Mouse (Mus musculus): ENCODE measurements around the gene Aldh3a2. TPM values are rescaled to one million over a fixed set of nuclear protein-coding genes. Genes with fewer than 3 reads are reported as not detected.

Gene Aldh3a2
- polyA plus RNA-seq, 1 experiment from 2014 or later, result 49.7 TPM

GRCm38 (mm10) chr11:61296556-61296955 lies 29.3 kb upstream of the Aldh3a2 start:
- no peaks in the 10 kb centered on the region for H3K27me3 ChIP-seq
- CTCF ChIA-PET, result no interaction called here
- DNase-seq (ENCODE audit: low read depth, low spot score), result no peak
- ATAC-seq, result no peak
- in situ Hi-C loops (cut with MboI; ENCODE audit: low pct_unique_long_range_greater_than_20kb), result no loop called here
- no peak for TF ChIP-seq CTCF (IDR thresholded peaks at IDR 0.05)
- POLR2A ChIA-PET, result no interaction called here

DNA sequence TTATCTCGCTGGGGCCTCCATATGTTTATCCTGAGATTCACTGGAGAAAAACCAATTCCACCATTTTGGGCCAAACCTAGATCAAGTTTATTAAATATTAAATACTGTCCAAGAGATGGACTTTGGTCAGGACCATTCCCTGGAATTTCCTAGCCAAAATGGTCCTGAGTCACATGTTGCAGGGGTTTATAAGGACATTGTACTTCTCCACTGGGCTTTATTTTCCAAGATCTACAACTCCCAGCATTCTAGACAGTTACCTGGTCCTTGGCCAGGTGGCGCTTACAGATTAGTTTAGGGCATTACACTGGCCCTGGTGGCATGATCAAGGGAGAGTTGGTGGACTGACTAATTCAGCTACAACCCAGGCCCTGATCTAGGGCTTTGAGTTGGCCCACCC lies 28.3 kb upstream of the Aldh3a2 start:
- ATAC-seq (no peak), DNase-seq (ENCODE audit: low read depth, low spot score) (no peak)
- TF ChIP-seq CTCF (IDR thresholded peaks at IDR 0.05), result no peak
- ChIA-PET CTCF (no interaction called here), POLR2A (no interaction called here)
- in situ Hi-C loops (cut with MboI; ENCODE audit: low pct_unique_long_range_greater_than_20kb), result no loop called here
- no peaks in the 10 kb centered on the region for H3K27me3 ChIP-seq

DNA sequence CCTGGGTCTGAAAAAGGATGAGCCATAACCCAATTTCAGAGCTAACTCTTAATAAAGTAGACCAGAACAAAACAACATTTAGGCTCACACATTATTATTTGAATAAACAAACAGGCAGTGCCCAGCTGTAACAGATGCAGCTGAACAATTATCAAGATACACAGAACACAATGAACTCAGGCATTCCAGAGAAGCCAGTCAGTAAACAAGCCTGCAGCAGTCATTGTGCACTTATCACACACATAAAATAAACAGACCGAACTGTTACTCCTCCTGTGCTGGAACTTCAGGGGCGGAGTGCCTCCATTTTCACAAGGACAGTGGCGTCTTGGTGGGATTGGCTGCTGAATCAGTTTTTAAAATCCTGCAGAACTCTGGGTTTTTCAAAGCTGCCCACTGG lies 27.2 kb upstream of the Aldh3a2 start:
- ChIA-PET POLR2A (no interaction called here), CTCF (no interaction called here)
- no peaks in the 10 kb centered on the region for H3K27me3 ChIP-seq
- ATAC-seq (no peak), DNase-seq (ENCODE audit: low read depth, low spot score) (no peak)
- in situ Hi-C loops (cut with MboI; ENCODE audit: low pct_unique_long_range_greater_than_20kb), result no loop called here
- TF ChIP-seq CTCF (IDR thresholded peaks at IDR 0.05), result no peak

DNA sequence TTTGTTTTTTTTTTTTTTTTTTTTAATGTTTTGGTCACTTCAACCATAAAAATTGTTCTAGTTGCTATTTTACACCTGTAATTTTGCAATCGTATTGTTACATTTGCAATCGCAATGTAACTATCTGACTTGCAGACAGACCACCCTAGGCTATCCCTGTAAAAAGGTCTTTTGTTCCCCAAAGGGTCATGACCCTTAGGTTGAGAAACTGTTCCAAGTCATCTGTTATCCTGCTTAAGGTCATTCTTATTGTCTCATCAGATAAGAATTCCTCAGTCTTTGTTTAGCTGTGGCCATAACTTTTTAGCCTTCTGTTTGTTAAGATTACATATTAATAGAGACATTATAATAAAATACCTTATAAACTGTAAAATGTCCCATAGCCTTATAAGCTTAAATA lies 26.0 kb upstream of the Aldh3a2 start:
- CTCF ChIA-PET, result interaction anchor here (0.7 kb wide), 1 partner anchor 61 kb away, joined by 3 read pairs; no protein-coding TSS in a partner anchor
- ATAC-seq (no peak), DNase-seq (ENCODE audit: low read depth, low spot score) (no peak)
- H3K27me3 ChIP-seq, result no peaks in the 10 kb centered on the region
- in situ Hi-C loops (cut with MboI; ENCODE audit: low pct_unique_long_range_greater_than_20kb), result no loop called here
- TF ChIP-seq CTCF (IDR thresholded peaks at IDR 0.05), result no peak
- POLR2A ChIA-PET, result interaction anchor here (0.6 kb wide), 1 partner anchor 15 kb away, joined by 5 read pairs; no protein-coding TSS in a partner anchor

- POLR2A ChIA-PET, result no interaction called here
- in situ Hi-C loops (cut with MboI; ENCODE audit: low pct_unique_long_range_greater_than_20kb), result no loop called here
- DNase-seq (ENCODE audit: low read depth, low spot score) (no peak), ATAC-seq (no peak)
- CTCF ChIA-PET, result no interaction called here
- no peak for TF ChIP-seq CTCF (IDR thresholded peaks at IDR 0.05)
- no peaks in the 10 kb centered on the region for H3K27me3 ChIP-seq
Observed at GRCm38 (mm10) chr11:61284323-61284722, 17.1 kb upstream of the Aldh3a2 start.

GRCm38 (mm10) chr11:61283414-61284049 lies 16.3 kb upstream of the Aldh3a2 start:
- ChIA-PET CTCF (interaction anchor here (0.8 kb wide), 1 partner anchor 24 kb away, joined by 3 read pairs; no protein-coding TSS in a partner anchor), POLR2A (no interaction called here)
- no peaks in the 10 kb centered on the region for H3K27me3 ChIP-seq
- ATAC-seq (no peak), DNase-seq (ENCODE audit: low read depth, low spot score) (no peak)
- TF ChIP-seq CTCF (IDR thresholded peaks at IDR 0.05), result no peak
- in situ Hi-C loops (cut with MboI; ENCODE audit: low pct_unique_long_range_greater_than_20kb), result no loop called here

DNA sequence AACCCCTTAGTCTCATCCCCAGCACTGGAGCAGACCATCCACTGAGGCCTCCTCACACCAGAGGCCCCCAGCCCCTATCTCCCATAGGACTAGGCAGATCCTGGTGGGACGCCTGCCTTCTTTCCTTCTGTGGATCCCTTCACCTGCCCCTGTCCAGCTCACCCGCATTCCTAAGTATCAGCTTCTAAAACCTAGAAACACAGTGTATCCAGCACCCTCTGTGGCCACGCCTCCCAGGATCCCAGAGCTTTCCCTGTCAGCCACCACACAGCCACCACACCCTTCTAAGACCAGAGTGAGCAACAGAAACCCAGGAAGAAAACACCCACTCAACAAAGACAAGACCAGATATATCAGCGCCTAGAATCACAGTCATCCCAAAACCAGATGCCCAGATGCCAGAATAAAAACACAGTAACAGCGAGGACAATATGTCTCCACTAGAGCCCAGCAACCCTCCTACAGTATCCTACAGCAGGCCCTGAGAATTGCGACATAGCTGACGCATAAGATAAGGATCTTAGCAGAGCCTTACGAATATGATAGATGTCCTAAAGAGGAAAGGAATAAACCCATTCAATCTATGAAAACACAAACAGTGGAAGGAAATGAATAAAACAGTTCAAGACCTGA lies 11.3 kb upstream of the Aldh3a2 start:
- no peaks in the 10 kb centered on the region for H3K27me3 ChIP-seq
- no peak for DNase-seq (ENCODE audit: low read depth, low spot score)
- in situ Hi-C loops (cut with MboI; ENCODE audit: low pct_unique_long_range_greater_than_20kb), result no loop called here
- ATAC-seq, result no peak
- POLR2A ChIA-PET, result interaction anchor here (0.5 kb wide), 1 partner anchor 15 kb away, joined by 5 read pairs; no protein-coding TSS in a partner anchor
- no peak for TF ChIP-seq CTCF (IDR thresholded peaks at IDR 0.05)
- CTCF ChIA-PET, result no interaction called here

DNA sequence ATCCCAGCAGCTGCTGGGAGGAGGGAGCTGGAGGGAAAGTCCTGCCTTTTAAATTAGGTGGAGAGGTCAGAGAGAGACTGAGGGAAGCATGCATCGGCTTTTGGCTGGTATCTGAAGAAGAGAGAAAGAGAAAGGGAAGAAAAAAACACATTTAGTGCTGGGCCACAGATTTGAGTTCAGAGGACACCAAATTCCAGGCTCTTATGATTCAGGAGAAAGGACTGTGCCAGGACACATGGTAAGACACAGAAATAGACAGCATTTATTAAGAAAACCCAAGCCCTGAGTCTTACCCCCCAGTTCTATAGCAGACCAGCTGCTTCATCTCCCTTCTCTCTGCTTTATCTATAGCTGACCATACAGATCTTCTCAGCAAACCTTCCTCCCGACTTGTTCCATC lies 10.7 kb upstream of the Aldh3a2 start:
- ChIA-PET POLR2A (interaction anchor here (0.9 kb wide), 1 partner anchor 8 kb away, joined by 3 read pairs; no protein-coding TSS in a partner anchor), CTCF (no interaction called here)
- no peaks in the 10 kb centered on the region for H3K27me3 ChIP-seq
- DNase-seq (ENCODE audit: low read depth, low spot score), result no peak
- in situ Hi-C loops (cut with MboI; ENCODE audit: low pct_unique_long_range_greater_than_20kb), result no loop called here
- TF ChIP-seq CTCF (IDR thresholded peaks at IDR 0.05), result no peak
- ATAC-seq, result no peak

- no peak for DNase-seq (ENCODE audit: low read depth, low spot score)
- no peak for ATAC-seq
- H3K27me3 ChIP-seq, result no peaks in the 10 kb centered on the region
- CTCF ChIA-PET, result no interaction called here
- TF ChIP-seq CTCF (IDR thresholded peaks at IDR 0.05), result no peak
- POLR2A ChIA-PET, result no interaction called here
- in situ Hi-C loops (cut with MboI; ENCODE audit: low pct_unique_long_range_greater_than_20kb), result no loop called here
Observed at GRCm38 (mm10) chr11:61276482-61276881, 9.2 kb upstream of the Aldh3a2 start.

DNA sequence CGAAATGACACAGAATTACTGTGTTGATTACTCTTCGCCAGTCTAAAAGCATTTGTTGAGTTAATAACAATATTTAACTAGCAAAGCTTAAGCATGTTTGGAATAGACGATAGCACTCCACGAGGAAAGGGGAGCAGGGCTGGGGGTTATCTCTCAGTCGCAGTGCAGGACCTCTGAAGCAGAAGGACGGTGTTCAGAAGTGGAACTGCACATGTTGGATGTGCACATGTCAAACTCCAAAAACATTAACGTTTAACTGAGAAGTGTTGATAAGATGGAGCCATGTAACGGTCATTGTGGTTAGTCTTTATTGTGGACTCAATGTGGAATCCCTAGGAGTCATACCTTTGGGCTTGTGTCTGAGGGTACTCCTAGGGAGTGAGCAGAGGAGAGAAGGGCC lies 7.8 kb upstream of the Aldh3a2 start:
- POLR2A ChIA-PET, result no interaction called here
- TF ChIP-seq CTCF (IDR thresholded peaks at IDR 0.05), result no peak
- ATAC-seq, result no peak
- H3K27me3 ChIP-seq, result no peaks in the 10 kb centered on the region
- CTCF ChIA-PET, result no interaction called here
- in situ Hi-C loops (cut with MboI; ENCODE audit: low pct_unique_long_range_greater_than_20kb), result no loop called here
- DNase-seq (ENCODE audit: low read depth, low spot score), result no peak

- in situ Hi-C loops (cut with MboI; ENCODE audit: low pct_unique_long_range_greater_than_20kb), result no loop called here
- ChIA-PET POLR2A (no interaction called here), CTCF (interaction anchor here (0.7 kb wide), 1 partner anchor 26 kb away, joined by 3 read pairs; no protein-coding TSS in a partner anchor)
- ATAC-seq (no peak), DNase-seq (ENCODE audit: low read depth, low spot score) (no peak)
- TF ChIP-seq CTCF (IDR thresholded peaks at IDR 0.05), result no peak
- H3K27me3 ChIP-seq, result no peaks in the 10 kb centered on the region
Observed at GRCm38 (mm10) chr11:61274421-61274820, 7.2 kb upstream of the Aldh3a2 start.
